Mouse (Mus musculus) liver, postnatal 0 days (tissue): ENCODE results near the gene Celf2.

Experiments
- CTCF ChIP-seq: sonication (generic); IDR thresholded peaks from 2 replicates; pipeline ENCODE4 v1.5.1; 2016; ENCODE audit warnings: antibody characterized with exemption, low read depth
- EP300 ChIP-seq: IDR thresholded peaks from 2 replicates; pipeline ENCODE4 v1.6.1; 2016; ENCODE audit warnings: antibody characterized with exemption, low read depth, mild to moderate bottlenecking

- no peak for TF ChIP-seq CTCF
- no peak for TF ChIP-seq EP300
Observed at GRCm38 (mm10) chr2:7359557-7359956, 149.8 kb downstream of the Celf2 start.
